Mouse (Mus musculus): ENCODE results near the gene Tfip11.
"Not testable (repeated sequence)": the region's sequence is repeated elsewhere in the genome, so short reads cannot be mapped to it uniquely, and the experiment has no call there.

DNA sequence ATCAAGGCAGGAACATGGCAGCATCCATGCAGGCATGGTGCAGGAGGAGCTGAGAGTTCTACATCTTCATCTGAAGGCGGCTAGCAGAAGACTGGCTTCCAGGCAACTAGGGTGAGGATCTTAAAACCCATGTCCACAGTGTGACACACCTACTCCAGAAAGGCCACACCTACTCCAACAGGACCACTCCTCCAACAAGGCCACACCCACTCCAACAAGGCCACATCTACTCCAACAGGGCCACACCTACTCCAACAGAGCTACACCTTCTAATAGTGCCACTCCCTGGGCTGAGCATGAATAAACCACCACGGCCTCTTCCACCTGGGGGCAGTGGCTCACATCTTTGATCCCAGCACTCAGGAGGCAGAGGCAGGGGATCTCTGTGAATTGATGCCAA, 6.8 kb upstream of the Tfip11 start:
- TF ChIP-seq MYOD1 (IDR thresholded peaks at IDR 0.05; ENCODE audit: control insufficient read depth in 1 of 3, insufficient read length in 2 of 3, low read depth in 2 of 3); USF1 (IDR thresholded peaks at IDR 0.05; ENCODE audit: low read depth); POLR2A (IDR thresholded peaks at IDR 0.05; ENCODE audit: insufficient read length, low read depth); MYOG (IDR thresholded peaks at IDR 0.05; ENCODE audit: control insufficient read depth in 1 of 3, insufficient read depth in 1 of 3, insufficient read length in 2 of 3, low read depth in 2 of 3); MAX (IDR thresholded peaks at IDR 0.05; ENCODE audit: low read depth); TCF3 (IDR thresholded peaks at IDR 0.05; ENCODE audit: insufficient read length, low read depth); REST (IDR thresholded peaks at IDR 0.05; ENCODE audit: insufficient read depth, insufficient read length); POLR2AphosphoS2 (IDR thresholded peaks at IDR 0.05; ENCODE audit: insufficient read length, low read depth); CEBPB (IDR thresholded peaks at IDR 0.05; ENCODE audit: insufficient read depth, poor library complexity, severe bottlenecking); TCF12 (IDR thresholded peaks at IDR 0.05; ENCODE audit: insufficient read depth, poor library complexity, severe bottlenecking): not testable (repeated sequence)
